Mouse (Mus musculus): Measurements from ENCODE around the gene St3gal2. TPM values are rescaled to one million over a fixed set of nuclear protein-coding genes. Genes with fewer than 3 reads are reported as not detected.

St3gal2 gene
- total RNA-seq (2021) = 10 to 100 TPM; 32.6 to 33.0 TPM
- long read RNA-seq, experiment 1, full-length matches to known transcripts = 22 of 38 reads
- long read RNA-seq, experiment 1, partial matches to known transcripts = 8 of 38 reads
- long read RNA-seq, experiment 1, other reads (novel, unspliced or antisense) = 8 of 38 reads
- long read RNA-seq, experiment 2, full-length matches to known transcripts = 23 of 39 reads
- long read RNA-seq, experiment 2, partial matches to known transcripts = 10 of 39 reads
- long read RNA-seq, experiment 2, other reads (novel, unspliced or antisense) = 6 of 39 reads

- intact Hi-C loops (cut with DNase I) = loop anchor here (5.0 kb wide), 1 partner anchor 48 kb away; no protein-coding TSS in a partner anchor
- DNase-seq = peak; percentile 82 to 88
Measured at GRCm38 (mm10) chr8:110919341-110920031, at the start of gene St3gal2. Gene St3gal2 (plus strand): TSS chr8:110919922.

- no peak for DNase-seq
- intact Hi-C loops (cut with DNase I) = no loop called here
Measured at GRCm38 (mm10) chr8:110870501-110870900, 49.2 kb upstream of the St3gal2 start.

GRCm38 (mm10) chr8:110877862-110878261 is 41.9 kb upstream of the St3gal2 start:
- intact Hi-C loops (cut with DNase I) = no loop called here
- no peak for DNase-seq

- intact Hi-C loops (cut with DNase I) = no loop called here
- no peak for DNase-seq
Measured at GRCm38 (mm10) chr8:110881741-110882310, 37.9 kb upstream of the St3gal2 start.

GRCm38 (mm10) chr8:110883824-110884223 is 35.9 kb upstream of the St3gal2 start:
- DNase-seq = no peak
- intact Hi-C loops (cut with DNase I) = no loop called here

DNA sequence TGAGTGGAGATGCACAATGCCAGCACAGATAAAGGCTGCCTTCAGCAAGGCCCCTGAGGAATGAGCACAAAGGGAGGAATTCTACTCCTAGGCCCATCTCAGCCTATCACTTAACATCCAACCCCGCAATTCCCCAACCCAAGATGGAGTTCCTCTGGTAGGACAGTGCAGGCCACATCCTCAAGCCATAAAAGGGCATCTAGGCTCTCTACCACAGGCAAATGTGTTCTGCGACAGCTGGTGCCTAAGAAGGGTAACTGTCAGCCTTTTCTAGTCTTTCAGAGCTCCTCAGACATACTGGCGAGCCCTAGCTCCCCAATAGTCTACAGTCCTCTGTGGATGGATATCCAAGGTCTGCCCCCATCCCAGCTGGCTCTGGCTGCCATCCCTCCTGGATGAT is 33.1 kb upstream of the St3gal2 start:
- intact Hi-C loops (cut with DNase I) = no loop called here
- no peak for DNase-seq

- DNase-seq = no peak
- intact Hi-C loops (cut with DNase I) = no loop called here
Measured at GRCm38 (mm10) chr8:110887551-110887950, 32.2 kb upstream of the St3gal2 start.

GRCm38 (mm10) chr8:110888441-110888840 is 31.3 kb upstream of the St3gal2 start:
- intact Hi-C loops (cut with DNase I) = no loop called here
- no peak for DNase-seq

DNA sequence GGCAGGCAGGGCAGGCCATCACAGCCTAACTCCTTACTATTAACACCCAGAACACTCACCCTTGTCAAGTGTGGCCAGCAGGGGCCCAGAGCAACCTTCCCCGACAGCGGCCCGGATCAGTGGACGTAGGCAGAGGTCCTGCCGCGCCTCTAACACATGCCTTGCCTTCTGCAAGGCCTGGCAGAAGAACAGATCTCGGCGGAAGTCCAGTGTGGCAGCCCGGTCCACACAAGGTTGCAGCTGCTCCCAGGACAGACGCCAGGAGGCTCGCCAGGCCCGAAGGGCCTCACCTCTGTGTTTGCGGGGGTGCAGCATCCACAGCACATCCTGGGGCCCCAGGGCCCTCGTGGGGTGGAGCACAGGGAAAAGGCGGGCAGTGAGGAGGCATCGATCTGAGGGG is 30.9 kb upstream of the St3gal2 start:
- DNase-seq = no peak
- intact Hi-C loops (cut with DNase I) = no loop called here

DNA sequence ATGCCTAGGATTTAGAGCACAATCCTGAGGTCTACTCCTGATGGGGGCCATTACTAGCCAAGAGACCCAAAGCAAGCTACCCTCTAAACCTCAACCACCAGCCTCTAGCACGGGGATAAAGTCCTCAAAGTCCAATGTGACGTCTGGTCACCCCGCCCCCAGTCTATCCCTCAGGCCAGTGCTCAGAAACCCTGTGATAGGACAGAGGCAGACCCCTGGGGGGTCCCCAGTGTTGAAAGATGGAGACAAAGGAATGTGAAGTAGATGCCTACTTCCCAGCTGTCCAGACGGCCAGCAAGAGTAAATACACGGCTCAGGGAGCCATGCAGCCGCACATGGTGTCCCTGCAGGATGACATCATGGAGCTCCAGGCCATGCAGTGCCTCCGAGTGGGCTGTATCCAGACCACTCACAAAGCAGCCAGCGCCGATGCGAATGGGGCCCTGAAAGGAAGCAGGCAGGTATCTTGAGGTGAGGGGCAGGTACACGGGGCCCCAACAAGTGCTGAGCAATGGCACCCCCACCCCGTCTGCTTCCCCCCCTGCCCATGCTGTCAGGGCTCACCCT is 29.7 kb upstream of the St3gal2 start:
- intact Hi-C loops (cut with DNase I) = no loop called here
- no peak for DNase-seq

DNA sequence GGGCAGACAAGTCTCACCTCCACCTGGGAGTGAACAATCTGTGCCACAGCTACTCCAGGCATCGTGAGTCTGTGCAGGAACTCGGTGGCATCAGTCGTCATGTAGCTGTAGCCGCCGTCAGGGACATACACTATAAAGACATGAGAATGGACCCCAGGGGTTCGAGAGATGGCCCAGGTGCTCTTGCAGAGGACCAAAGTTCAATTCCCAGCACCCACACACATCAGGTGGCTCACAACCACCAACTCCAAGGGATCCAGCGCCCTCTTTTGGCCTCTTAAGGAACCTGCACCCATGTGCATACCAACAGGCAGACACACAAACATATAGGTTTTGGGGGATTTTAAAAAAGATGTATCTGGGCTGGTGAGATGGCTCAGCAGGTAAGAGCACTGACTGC is 27.7 kb upstream of the St3gal2 start:
- intact Hi-C loops (cut with DNase I) = no loop called here
- no peak for DNase-seq

DNA sequence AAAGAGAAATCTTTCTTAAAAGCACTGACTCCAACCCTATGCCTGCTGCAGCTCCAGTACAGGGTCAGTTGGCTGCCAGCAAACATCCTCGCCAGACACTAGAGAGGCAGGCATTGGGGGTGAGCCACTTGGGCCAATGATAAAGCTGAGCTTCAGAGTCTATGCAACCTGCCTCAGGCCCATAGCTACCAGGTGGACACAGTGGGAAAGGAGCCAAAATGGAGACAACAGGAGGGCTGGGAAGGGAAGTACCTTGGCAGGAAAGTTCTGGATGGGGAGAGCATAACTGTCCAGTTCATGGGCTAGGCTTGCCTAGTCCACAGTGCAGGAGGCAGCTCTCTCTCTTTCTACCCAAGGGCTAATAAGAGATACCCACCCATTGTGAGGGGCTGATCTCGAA is 26.8 kb upstream of the St3gal2 start:
- intact Hi-C loops (cut with DNase I) = no loop called here
- no peak for DNase-seq

GRCm38 (mm10) chr8:110894851-110895250 is 24.9 kb upstream of the St3gal2 start:
- no peak for DNase-seq
- intact Hi-C loops (cut with DNase I) = no loop called here

DNA sequence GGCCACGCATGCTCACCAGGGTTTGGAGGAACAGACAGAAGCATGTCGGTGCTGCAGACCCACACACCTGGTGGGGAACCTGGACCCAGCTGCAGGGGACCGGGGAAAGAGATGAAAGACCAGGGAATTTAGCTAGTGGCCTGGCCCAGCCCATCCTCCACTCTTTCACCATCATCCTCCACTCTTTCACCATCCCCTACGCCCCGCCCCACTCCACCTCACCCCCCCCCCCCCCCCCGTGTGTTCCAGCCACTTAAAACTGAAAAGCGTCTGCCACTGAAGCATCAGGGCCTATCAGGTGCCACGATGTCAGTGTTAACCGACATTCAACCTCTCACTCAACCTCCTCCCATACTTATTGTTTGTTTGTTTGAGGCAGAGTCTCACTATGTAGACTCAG is 24.5 kb upstream of the St3gal2 start:
- intact Hi-C loops (cut with DNase I) = no loop called here
- DNase-seq = no peak

- intact Hi-C loops (cut with DNase I) = no loop called here
Measured at GRCm38 (mm10) chr8:110895812-110896211, 23.9 kb upstream of the St3gal2 start.

GRCm38 (mm10) chr8:110897495-110897894 is 22.2 kb upstream of the St3gal2 start:
- no peak for DNase-seq
- intact Hi-C loops (cut with DNase I) = no loop called here

More at GRCm38 (mm10) chr8:110895812-110896211, 23.9 kb upstream of the St3gal2 start:
- no peak for DNase-seq

GRCm38 (mm10) chr8:110901056-110901455 is 18.7 kb upstream of the St3gal2 start:
- no peak for DNase-seq
- intact Hi-C loops (cut with DNase I) = loop anchor here (5.0 kb wide), 1 partner anchor 66 kb away; no protein-coding TSS in a partner anchor

GRCm38 (mm10) chr8:110901839-110902578 is 17.7 kb upstream of the St3gal2 start, which contains the start of gene Fuk:
Gene Fuk (minus strand): TSS chr8:110902488.
- intact Hi-C loops (cut with DNase I) = loop anchor here (5.0 kb wide), 1 partner anchor 65 kb away; no protein-coding TSS in a partner anchor

GRCm38 (mm10) chr8:110902579-110902965 is 17.1 kb upstream of the St3gal2 start:
- intact Hi-C loops (cut with DNase I) = loop anchor here (5.0 kb wide), 1 partner anchor 65 kb away; no protein-coding TSS in a partner anchor
- no peak for DNase-seq

More at GRCm38 (mm10) chr8:110901839-110902578, 17.7 kb upstream of the St3gal2 start, which contains the start of gene Fuk:
- DNase-seq = peak; percentile 85 to 89

DNA sequence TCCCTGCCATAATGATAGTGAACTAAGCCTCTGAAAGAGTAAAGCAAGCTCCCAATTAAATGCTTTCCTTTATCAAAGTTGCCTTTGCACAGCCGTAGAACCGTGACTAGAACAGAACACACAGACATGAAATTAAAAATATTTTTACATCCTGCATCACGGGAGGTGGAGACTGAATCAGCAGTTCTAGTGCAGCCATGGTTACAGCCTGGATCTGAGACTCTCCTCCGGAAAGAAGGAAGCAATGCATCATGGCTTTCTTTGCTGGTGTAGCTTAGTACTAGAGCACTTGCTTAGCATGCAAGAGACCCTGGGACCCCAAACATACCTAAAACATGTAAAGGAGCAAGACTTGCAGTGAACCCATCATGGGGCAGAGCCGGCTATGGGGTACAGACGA is 14.3 kb upstream of the St3gal2 start:
- intact Hi-C loops (cut with DNase I) = no loop called here
- DNase-seq = no peak
